Mouse (Mus musculus): ENCODE measurements around the gene Kdm2a. TPM values are rescaled to one million over a fixed set of nuclear protein-coding genes. Genes with fewer than 3 reads are reported as not detected.

Gene Kdm2a
- polyA plus RNA-seq (2016; fragmentation: Nextera tagmentation; extraction: Ambion mirVana) = 25.4 and 28.1 TPM in 2 replicates

DNA sequence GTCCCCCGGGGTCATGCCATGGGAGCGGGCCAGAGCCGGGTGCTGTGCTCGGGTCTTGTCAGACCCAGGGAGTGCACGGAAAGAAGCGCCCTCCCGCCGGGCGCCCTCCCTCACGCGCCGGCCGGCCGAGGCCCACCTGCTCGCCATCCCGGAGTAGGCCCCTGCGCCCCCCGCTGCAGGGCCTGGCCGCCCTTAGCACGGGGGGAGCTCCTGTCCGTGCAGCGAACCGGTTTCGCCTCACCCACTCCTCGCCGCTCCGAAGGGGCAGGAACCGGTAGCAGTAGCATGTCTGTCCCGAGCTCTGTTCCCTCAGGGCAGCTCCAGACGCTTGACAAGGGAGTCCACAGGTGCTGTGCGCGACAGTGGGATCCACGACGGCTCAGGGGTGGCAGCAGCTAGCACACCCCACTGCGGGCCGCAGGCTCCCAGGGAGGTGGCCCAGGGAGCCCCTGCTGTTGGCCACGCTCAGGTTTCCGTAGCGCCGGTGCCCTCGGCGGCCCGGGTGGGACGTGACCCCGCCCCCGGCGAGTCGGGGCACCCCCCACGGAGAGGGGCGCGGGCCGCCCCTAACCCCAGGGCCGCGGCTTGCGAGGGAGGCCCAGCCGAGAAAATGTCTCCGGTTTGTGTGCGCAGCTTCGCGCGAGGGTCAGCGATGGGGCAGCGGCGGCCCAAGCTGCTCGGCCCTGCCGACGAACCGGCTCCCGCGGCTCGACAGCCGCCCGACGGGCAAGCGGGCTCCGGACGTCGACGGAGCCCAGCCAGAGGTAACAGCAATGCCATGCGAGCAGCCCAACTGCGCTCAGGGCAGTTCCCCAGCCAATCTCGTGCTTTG, at the start of gene Kdm2a:
Kdm2a (minus strand) TSS at position 488 of the 832 bp plus-strand sequence.
- Histone ChIP-seq H3K4me3 (peak within 1 kb of the TSS; percentile 98), H3K4me2 (peak within 1 kb of the TSS; percentile 98), H3K9me3 (replicated peaks) (no peaks in the 10 kb centered on the region), H3K36me3 (peaks cover 8% of the 10 kb centered on the region), H3K27me3 (replicated peaks) (peaks cover 10% of the 10 kb centered on the region), H3K9ac (peak within 1 kb of the TSS; percentile 100), H3K27ac (peak within 1 kb of the TSS; percentile 96), H3K4me1 (peaks cover 28% of the 10 kb centered on the region)
- ATAC-seq = peak; percentile 29
- 2% methylated on average over 81 of the region's 82 CpGs for WGBS (ENCODE audit: insufficient replicate concordance)

DNA sequence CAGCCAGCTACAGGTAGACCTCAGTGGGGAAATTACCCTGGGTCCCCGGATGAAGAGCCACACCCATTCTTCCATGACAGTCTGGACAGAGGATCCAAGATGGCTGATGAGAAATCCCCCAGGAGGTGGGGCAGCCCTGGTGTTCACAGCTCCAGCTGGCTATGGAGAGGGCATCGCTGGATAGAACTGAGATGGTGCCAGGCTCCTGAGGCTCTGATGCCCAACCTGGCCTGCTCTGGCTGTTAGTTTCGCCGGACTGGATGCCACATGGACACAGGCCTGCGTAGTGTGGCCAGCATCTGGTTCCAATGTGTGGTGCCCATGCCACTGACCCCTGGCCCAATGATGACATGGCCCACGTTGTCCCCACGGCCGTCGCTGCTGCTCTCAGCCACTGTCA, 49.4 kb upstream of the Kdm2a start:
- peaks cover 8% of the 10 kb centered on the region; the same call in 1 of the 2 replicates for H3K4me1 ChIP-seq
- H3K9ac ChIP-seq = no peak overlapping the region
- no peak overlapping the region for H3K4me3 ChIP-seq
- H3K9me3 ChIP-seq (replicated peaks) = no peaks in the 10 kb centered on the region
- peaks cover 32% of the 10 kb centered on the region for H3K27me3 ChIP-seq (replicated peaks)
- no peak overlapping the region for H3K4me2 ChIP-seq
- no peaks in the 10 kb centered on the region for H3K36me3 ChIP-seq
- ATAC-seq = no peak
- 72% methylated on average over 9 of the region's 9 CpGs for WGBS (ENCODE audit: insufficient replicate concordance)
- no peak overlapping the region for H3K27ac ChIP-seq

DNA sequence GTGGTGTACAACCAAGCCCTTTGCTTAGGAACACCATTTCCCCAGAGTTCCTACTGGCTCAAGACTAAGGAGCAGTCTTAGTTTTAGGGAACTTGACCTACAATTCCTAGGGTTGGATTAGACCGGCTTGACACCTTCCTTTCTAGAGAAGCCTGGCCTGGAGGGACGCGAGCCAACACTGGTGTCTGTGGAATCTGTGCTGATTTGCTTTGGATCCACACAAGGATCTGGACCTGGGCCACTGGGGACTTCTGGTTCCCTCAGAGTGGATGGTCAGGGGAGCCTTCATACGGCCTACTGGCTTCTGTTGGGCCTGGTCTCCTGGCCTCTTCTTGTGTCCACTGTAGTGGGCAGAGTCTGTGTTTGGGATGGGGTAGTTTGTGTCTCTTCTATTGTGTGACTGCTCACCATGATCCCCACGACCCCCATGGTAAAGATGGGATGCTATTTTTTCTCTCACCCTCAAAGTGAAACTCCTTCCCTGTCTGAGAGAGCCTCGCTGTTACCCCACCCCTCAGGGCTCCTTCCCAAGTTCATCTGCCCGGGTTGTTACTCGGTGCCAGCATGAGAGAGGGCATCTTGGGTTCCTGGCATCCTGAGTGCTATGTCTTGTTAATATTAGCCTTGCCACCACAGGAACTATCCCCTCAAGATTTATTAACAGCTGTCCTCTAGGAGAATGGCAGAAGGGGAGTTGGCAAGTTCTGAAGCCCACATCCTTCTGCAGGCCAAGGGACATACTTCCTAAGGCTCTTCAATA, 48.8 kb upstream of the Kdm2a start:
- Histone ChIP-seq H3K27ac (no peak overlapping the region), H3K4me3 (no peak overlapping the region), H3K9ac (no peak overlapping the region), H3K36me3 (no peaks in the 10 kb centered on the region), H3K4me2 (no peak overlapping the region), H3K9me3 (replicated peaks) (no peaks in the 10 kb centered on the region), H3K27me3 (replicated peaks) (peaks cover 28% of the 10 kb centered on the region), H3K4me1 (peaks cover 9% of the 10 kb centered on the region)
- 68% methylated on average over 8 of the region's 8 CpGs for WGBS (ENCODE audit: insufficient replicate concordance)
- ATAC-seq = no peak

DNA sequence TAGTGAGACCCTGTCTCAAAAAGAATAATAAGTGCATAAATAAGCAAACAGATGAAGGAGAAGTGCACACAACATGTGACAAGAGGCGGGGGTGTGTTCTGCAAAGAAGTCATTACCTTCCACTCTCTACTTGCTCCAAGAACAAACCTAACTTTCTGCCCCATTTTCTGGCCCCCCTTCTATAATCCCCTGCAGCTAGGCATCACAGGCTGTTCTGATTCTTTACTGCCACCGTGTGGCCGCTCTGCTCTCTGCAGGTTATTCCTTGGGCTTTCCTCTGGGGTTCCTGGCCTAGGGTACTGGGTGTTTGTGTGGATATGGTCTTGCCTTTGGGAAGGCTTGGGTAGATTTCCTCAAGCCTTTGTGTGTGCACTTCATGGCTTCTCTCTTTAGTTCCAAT, 44.3 kb upstream of the Kdm2a start:
- Histone ChIP-seq H3K4me3 (no peak overlapping the region), H3K4me1 (peaks cover 30% of the 10 kb centered on the region), H3K36me3 (no peaks in the 10 kb centered on the region), H3K9ac (no peak overlapping the region), H3K4me2 (no peak overlapping the region), H3K27me3 (replicated peaks) (peaks cover 62% of the 10 kb centered on the region), H3K27ac (peak overlapping the region; percentile 22; the same call in 1 of the 2 replicates), H3K9me3 (replicated peaks) (no peaks in the 10 kb centered on the region)
- 4% methylated on average over 3 of the region's 3 CpGs for WGBS (ENCODE audit: insufficient replicate concordance)
- ATAC-seq = no peak

DNA sequence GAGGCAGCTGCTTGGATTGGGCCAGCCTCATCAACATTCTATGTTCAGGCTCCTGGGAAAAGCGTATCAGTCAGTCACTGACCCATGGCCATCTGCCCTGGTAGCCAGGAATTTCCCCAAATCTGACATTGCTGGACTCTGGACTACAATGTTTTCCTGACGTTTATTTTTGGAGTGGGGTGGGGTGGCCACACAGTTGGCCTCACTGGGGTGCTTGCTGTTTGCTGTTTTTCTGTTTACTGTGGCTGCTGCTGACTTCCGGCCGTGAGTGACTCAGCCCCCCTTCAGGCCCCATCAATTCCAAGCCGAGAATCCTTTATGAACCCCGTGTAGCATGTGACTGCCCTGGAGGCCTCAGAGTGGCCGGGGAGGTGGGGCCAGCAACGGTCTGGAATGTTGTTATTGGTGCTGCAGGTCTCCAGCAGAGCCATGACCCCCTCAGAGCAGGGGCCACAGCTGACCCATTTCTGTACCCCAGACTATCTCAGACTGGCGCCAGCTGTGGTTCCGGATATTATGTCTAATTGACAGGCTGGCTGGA, 43.6 kb upstream of the Kdm2a start:
- peak; percentile 40 for ATAC-seq
- H3K27me3 ChIP-seq (replicated peaks) = peaks cover 69% of the 10 kb centered on the region
- H3K9me3 ChIP-seq (replicated peaks) = no peaks in the 10 kb centered on the region
- H3K27ac ChIP-seq = peak overlapping the region; percentile 22; the same call in 1 of the 2 replicates
- whole genome bisulfite sequencing (ENCODE audit: insufficient replicate concordance) = 41% methylated on average over 10 of the region's 10 CpGs
- no peak overlapping the region for H3K4me3 ChIP-seq
- H3K4me2 ChIP-seq = peak overlapping the region; percentile 27
- no peaks in the 10 kb centered on the region for H3K36me3 ChIP-seq
- H3K9ac ChIP-seq = no peak overlapping the region
- H3K4me1 ChIP-seq = peaks cover 30% of the 10 kb centered on the region

DNA sequence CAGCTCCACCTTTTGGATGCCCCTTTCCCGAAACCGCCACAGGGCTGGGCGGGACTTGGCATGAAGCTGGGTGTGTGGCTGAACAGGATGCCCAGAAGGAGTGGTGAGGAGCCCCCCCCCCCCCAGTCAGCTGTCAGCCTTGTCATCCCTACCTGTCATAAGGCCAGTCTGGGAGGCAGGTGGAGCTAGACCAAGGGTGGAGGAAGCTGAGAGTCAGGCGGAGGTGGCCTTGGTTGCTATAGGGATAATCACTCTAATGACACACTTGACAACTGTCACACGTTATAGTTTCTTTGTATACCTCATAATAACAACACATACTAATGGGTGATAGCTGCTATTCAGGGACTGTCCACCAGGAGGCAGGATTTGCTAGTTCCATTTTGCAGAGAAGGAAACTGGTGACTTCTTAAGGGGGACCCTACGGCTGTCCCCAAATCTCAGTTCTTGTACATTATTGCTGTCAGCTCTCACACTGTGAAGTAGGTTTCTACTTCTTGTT, 43.1 kb upstream of the Kdm2a start:
- Histone ChIP-seq H3K4me3 (no peak overlapping the region), H3K9me3 (replicated peaks) (no peaks in the 10 kb centered on the region), H3K9ac (no peak overlapping the region), H3K27ac (no peak overlapping the region), H3K4me2 (no peak overlapping the region), H3K27me3 (replicated peaks) (peaks cover 74% of the 10 kb centered on the region), H3K36me3 (no peaks in the 10 kb centered on the region), H3K4me1 (peaks cover 30% of the 10 kb centered on the region)
- WGBS (ENCODE audit: insufficient replicate concordance) = 13% methylated on average over 6 of the region's 6 CpGs
- peak; percentile 10; the same call in 1 of the 2 replicates for ATAC-seq

DNA sequence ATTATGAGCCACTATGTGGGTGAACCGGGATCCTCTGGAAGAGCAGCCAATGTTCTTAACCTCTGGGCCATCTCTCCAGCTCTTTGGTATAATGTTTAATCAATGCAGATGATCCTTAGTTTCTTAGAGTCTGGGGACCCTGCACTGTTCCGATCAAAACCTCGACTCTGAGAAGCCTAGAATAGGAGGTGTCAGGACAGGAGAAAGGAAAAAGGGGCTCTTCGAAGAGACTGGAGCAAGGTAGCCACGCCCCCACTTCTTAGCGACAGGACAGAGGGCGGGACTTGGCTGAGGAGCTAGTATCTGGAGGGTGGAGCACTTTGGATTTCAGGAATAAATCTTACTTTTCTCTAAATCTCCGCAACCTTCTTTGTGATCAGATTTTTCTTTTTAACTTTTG, 42.1 kb upstream of the Kdm2a start:
- no peak for ATAC-seq
- 9% methylated on average over 8 of the region's 8 CpGs for WGBS (ENCODE audit: insufficient replicate concordance)
- Histone ChIP-seq H3K27ac (no peak overlapping the region), H3K9ac (no peak overlapping the region), H3K4me3 (no peak overlapping the region), H3K4me2 (peak overlapping the region; percentile 55), H3K4me1 (peaks cover 30% of the 10 kb centered on the region), H3K9me3 (replicated peaks) (no peaks in the 10 kb centered on the region), H3K27me3 (replicated peaks) (peaks cover 74% of the 10 kb centered on the region), H3K36me3 (no peaks in the 10 kb centered on the region)

DNA sequence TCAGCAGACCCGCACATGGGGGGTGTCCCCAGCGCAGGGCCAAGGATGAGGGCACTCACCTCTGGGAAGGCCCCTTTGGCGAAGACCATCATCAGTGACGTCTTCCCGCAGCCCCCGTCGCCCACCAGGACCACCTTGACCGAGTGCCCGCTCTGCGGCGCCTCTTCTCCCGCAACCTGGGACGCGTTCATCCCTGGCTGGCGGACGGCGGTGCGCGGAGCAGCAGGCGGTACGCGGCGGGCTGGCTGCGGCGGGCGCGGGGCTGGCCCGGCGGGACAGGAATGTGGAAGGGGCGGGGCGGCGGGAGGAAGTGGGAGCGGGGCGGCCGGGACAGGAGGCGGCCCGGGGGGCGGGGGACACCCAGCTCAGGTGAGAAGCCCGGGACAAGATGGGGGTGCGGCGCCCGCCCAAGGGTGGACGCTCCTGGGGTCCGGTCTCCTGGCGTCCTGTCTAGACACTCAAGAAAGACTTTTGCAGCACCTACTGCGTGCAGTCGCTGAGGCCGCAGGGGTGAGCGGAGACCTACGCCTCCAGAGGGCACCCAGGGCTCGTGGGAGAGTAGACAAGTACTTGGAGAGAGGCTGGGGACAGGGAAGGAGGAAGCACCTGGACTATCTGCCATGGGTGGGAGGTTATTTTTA, 41.2 kb upstream of the Kdm2a start, which contains the start of gene Rhod:
Rhod (minus strand) TSS at position 272 of the 641 bp plus-strand sequence.
- H3K4me2 ChIP-seq = peak within 1 kb of the TSS; percentile 55
- 2% methylated on average over 46 of the region's 51 CpGs for WGBS (ENCODE audit: insufficient replicate concordance)
- H3K36me3 ChIP-seq = no peaks in the 10 kb centered on the region
- H3K9ac ChIP-seq = peak within 1 kb of the TSS; percentile 51
- H3K4me1 ChIP-seq = peaks cover 30% of the 10 kb centered on the region
- no peak within 1 kb of the TSS for H3K27ac ChIP-seq
- ATAC-seq = no peak; the same call in 1 of the 2 replicates
- H3K9me3 ChIP-seq (replicated peaks) = no peaks in the 10 kb centered on the region
- peak within 1 kb of the TSS; percentile 56 for H3K4me3 ChIP-seq
- peaks cover 65% of the 10 kb centered on the region for H3K27me3 ChIP-seq (replicated peaks)

DNA sequence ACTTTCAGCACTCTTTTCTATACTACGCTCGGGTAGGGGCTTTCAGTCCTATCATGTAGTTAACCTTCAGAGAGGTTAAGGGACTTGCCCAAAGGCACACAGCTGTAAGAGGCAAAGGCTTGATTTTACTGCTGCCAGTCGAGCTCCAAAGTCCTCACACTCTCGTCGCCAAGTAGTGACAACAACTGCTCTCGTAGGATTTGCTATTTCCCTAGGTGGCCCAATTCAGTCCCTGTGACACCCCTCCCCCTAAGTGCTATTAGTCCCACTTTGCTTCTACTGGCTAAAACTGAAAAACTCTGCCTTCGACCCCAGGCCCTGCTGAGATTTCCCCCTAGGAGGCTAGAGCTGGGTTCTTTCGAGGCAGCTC, 40.7 kb upstream of the Kdm2a start:
- WGBS (ENCODE audit: insufficient replicate concordance) = 13% methylated on average over 8 of the region's 8 CpGs

DNA sequence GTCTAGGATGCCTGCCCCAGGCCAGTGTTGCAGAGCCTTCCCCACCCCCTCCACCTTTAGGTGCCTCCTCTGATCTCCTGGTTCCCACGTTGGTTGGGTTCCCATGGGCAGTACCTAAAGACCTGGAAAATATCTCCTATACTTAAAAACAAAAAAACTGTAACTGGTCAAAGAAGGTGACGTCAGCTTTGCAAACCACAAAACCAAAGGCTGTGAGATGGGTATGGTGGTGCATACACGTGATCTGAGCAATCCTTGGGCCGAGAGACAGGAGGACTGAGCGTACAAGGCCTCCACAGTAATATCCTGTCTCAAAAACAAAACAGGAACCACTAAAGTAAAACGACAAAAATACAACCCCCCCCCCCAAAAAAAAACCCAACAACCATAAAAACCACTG, 39.8 kb upstream of the Kdm2a start:
- no peak overlapping the region for H3K27ac ChIP-seq
- H3K9me3 ChIP-seq (replicated peaks) = no peaks in the 10 kb centered on the region
- H3K9ac ChIP-seq = no peak overlapping the region
- peaks cover 55% of the 10 kb centered on the region for H3K27me3 ChIP-seq (replicated peaks)
- H3K4me3 ChIP-seq = no peak overlapping the region
- WGBS (ENCODE audit: insufficient replicate concordance) = 20% methylated on average over 6 of the region's 6 CpGs
- H3K4me1 ChIP-seq = peaks cover 30% of the 10 kb centered on the region
- H3K4me2 ChIP-seq = no peak overlapping the region
- no peaks in the 10 kb centered on the region for H3K36me3 ChIP-seq
- ATAC-seq = no peak

More for the DNA sequence above, 40.7 kb upstream of the Kdm2a start:
- Histone ChIP-seq H3K36me3 (no peaks in the 10 kb centered on the region), H3K27me3 (replicated peaks) (peaks cover 60% of the 10 kb centered on the region), H3K9ac (peak overlapping the region; percentile 51), H3K27ac (no peak overlapping the region), H3K4me1 (peaks cover 30% of the 10 kb centered on the region), H3K4me3 (peak overlapping the region; percentile 56), H3K4me2 (peak overlapping the region; percentile 55), H3K9me3 (replicated peaks) (no peaks in the 10 kb centered on the region)
- ATAC-seq = no peak

DNA sequence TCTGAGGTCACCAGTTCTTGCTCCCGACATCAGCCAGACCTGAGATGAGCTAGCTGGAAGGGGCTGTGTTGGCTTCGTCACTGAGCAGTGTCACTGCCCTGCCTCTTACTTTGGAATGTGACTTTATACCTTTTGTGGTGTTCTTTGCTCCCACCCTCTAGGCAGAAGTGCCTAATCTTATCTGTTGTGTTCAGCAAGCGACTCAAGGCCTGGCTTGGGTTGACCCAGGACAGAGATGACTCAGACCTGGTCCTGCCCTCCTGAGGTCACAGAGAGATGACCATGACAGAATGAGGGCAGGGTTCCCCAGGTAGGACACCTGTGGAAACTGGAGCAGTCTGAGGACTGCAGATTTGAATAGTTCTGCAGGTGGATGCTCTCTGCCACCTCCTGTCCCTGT, 38.2 kb upstream of the Kdm2a start:
- peaks cover 8% of the 10 kb centered on the region for H3K36me3 ChIP-seq
- no peak for ATAC-seq
- no peaks in the 10 kb centered on the region for H3K9me3 ChIP-seq (replicated peaks)
- peaks cover 50% of the 10 kb centered on the region for H3K27me3 ChIP-seq (replicated peaks)
- H3K4me3 ChIP-seq = no peak overlapping the region
- 47% methylated on average over 3 of the region's 3 CpGs for WGBS (ENCODE audit: insufficient replicate concordance)
- H3K27ac ChIP-seq = no peak overlapping the region
- peaks cover 19% of the 10 kb centered on the region for H3K4me1 ChIP-seq
- no peak overlapping the region for H3K4me2 ChIP-seq
- no peak overlapping the region for H3K9ac ChIP-seq
